Mouse (Mus musculus) layer of hippocampus, postnatal 14 days (tissue): ENCODE measurements at regions not wholly inside any gene's neighbourhood (a gene's known extent, or its start where the extent isn't known, plus 50 kb on each side); places are given as distances from the start of the nearest gene placed in this dataset.

Source experiments
- DNase-seq, 2 experiments: peaks; one replicate each; pipeline ENCODE4 v3.0.0; 2021 to 2022; ENCODE audit warnings: low spot score in 2 of 2, mixed read lengths in 1 of 2

- DNase-seq = no peak
These were observed 352.6 kb upstream of the Slitrk1 start for GRCm38 (mm10) chr14:109266521-109266920.

GRCm38 (mm10) chr14:109261990-109262389 lies 348.0 kb upstream of the Slitrk1 start:
- DNase-seq = no peak

- peak; percentile 3 to 24 for DNase-seq
These were observed 300.9 kb upstream of the Slitrk1 start for GRCm38 (mm10) chr14:109214848-109215247.

GRCm38 (mm10) chr14:109180029-109180585 lies 266.1 kb upstream of the Slitrk1 start:
- peak; percentile 19 to 22 for DNase-seq

- no peak for DNase-seq
These were observed 262.7 kb upstream of the Slitrk1 start for GRCm38 (mm10) chr14:109176602-109177179.

- no peak for DNase-seq
These were observed 261.9 kb upstream of the Slitrk1 start for GRCm38 (mm10) chr14:109175819-109176218.
